Mouse (Mus musculus) midbrain, postnatal 0 days (tissue): Measurements from ENCODE around the gene Rln3. TPM values are rescaled to one million over a fixed set of nuclear protein-coding genes. Genes with fewer than 3 reads are reported as not detected.

Experiments used
- ATAC-seq: fragments of 200-750 bp; cut with Nextera tagmentation; 2 replicates; pipeline ENCODE4 v1.8.0; 2017; ENCODE audit warnings: moderate number of reproducible peaks, mild to moderate bottlenecking, moderate TSS enrichment, moderate library complexity; ENCODE audit not compliant: low FRiP score
- DNase-seq: peaks from one replicate; pipeline ENCODE4 v3.0.0-alpha.2; 2015; ENCODE audit warnings: low spot score
- H3K27ac ChIP-seq: fragments of 300-500 bp; sonication (generic); 2 replicates; pipeline ENCODE4 v1.5.1; 2014; ENCODE audit warnings: low read depth, mild to moderate bottlenecking, low read length, mixed read lengths
- H3K27me3 ChIP-seq: fragments of 300-500 bp; sonication (generic); 2 replicates; pipeline ENCODE4 v1.6.1; 2014; ENCODE audit warnings: low read length, control low read depth, mixed read lengths; ENCODE audit not compliant: insufficient read depth
- H3K36me3 ChIP-seq: fragments of 300-500 bp; sonication (generic); 2 replicates; pipeline ENCODE4 v1.6.1; 2014; ENCODE audit warnings: low read length, control low read depth, mixed read lengths; ENCODE audit not compliant: insufficient read depth
- H3K4me1 ChIP-seq: fragments of 300-500 bp; sonication (generic); 2 replicates; pipeline ENCODE4 v1.6.1; 2014; ENCODE audit warnings: mild to moderate bottlenecking, control low read depth, antibody characterized with exemption, low read length, mixed read lengths; ENCODE audit not compliant: insufficient read depth
- H3K4me2 ChIP-seq: fragments of 300-500 bp; sonication (generic); 2 replicates; pipeline ENCODE4 v1.6.1; 2014; ENCODE audit warnings: low read depth, mild to moderate bottlenecking, low read length, mixed read lengths; ENCODE audit not compliant: poor library complexity, severe bottlenecking
- H3K4me3 ChIP-seq: fragments of 300-500 bp; sonication (generic); 2 replicates; pipeline ENCODE4 v1.5.1; 2014; ENCODE audit warnings: low read depth, mild to moderate bottlenecking, low read length, moderate library complexity
- H3K9ac ChIP-seq: fragments of 300-500 bp; sonication (generic); replicated peaks from 2 replicates; pipeline ENCODE4 v1.6.1; 2014; ENCODE audit warnings: mild to moderate bottlenecking, low read length, moderate library complexity, mixed read lengths; ENCODE audit not compliant: poor library complexity, severe bottlenecking
- H3K9me3 ChIP-seq: fragments of 300-500 bp; sonication (generic); 2 replicates; pipeline ENCODE4 v1.6.1; 2016; ENCODE audit warnings: low read length, control low read depth
- CTCF ChIP-seq: IDR thresholded peaks from 2 replicates; pipeline ENCODE4 v1.5.1; 2016; ENCODE audit warnings: antibody characterized with exemption, mild to moderate bottlenecking
- WGBS: fragments of 180-500 bp; shearing (Covaris S2); extraction: QIAGEN DNeasy Blood & Tissue Kit; methylation state at CpG from one replicate; pipeline ENCODE4 v1.1.7; 2014; 5-methylcytosine and 5-hydroxymethylcytosine counted together
- polyA plus RNA-seq: library from polyadenylated mRNA; unstranded; fragments of >200 nt; fragmentation: Nextera tagmentation; extraction: Ambion mirVana; gene quantifications from 2 replicates; pipeline ENCODE4 v1.2.1, GENCODE M21; 2015
- total RNA-seq: library from RNA; depleted of rRNA; stranded (reverse); fragments of >200 nt; gene quantifications from 2 replicates; pipeline ENCODE4 v1.2.3, GENCODE M21; 2014

Gene Rln3
- total and polyA plus RNA-seq, 2 experiments from 2014 or later: 1.3 to 2.7 TPM

GRCm38 (mm10) chr8:84004533-84005201, 40.1 kb downstream of the Rln3 start:
- WGBS: under 1% methylated on average over 30 of the region's 30 CpGs
- H3K4me2 ChIP-seq: peak overlapping the region; percentile 95
- H3K4me3 ChIP-seq: peak overlapping the region; percentile 61
- H3K4me1 ChIP-seq: no peaks in the 10 kb centered on the region
- H3K9ac ChIP-seq: peak overlapping the region; percentile 57
- H3K9me3 ChIP-seq: no peaks in the 10 kb centered on the region
- H3K27me3 ChIP-seq: no peaks in the 10 kb centered on the region
- DNase-seq: peak; percentile 95
- TF ChIP-seq CTCF: no peak
- ATAC-seq: peak; percentile 80
- no peaks in the 10 kb centered on the region for H3K36me3 ChIP-seq
- peak overlapping the region; percentile 68 for H3K27ac ChIP-seq

DNA sequence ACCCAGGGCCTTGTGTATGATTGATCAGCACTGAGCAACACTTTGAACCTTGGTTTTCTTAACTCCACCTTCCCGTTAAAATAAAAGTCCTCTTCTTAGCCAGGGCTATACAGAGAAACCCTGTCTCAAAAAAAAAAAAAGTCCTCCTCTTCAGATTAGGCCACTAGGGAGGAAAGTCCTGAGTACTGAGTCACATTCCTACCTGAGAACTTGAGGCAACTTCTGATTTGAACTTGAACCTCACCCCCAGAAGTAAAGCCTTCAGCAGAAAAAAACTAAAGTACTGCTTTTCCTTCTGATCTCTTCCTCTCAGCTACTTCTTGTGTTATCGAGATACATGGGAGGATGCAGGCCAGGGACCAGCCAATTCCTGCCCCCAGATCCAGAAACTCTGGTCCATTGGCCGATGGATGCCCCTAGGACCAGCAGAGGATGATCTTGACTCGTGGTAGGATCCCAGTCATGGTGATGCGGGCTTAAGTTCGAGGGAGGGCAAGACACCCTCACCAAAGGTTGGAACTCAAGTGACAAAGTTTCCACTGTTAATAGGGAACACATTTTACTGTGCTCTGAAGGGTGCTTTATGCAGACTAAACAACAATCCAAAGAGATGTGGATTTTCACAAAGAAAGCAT, 41.1 kb downstream of the Rln3 start:
- TF ChIP-seq CTCF: no peak
- no peak for ATAC-seq
- Histone ChIP-seq H3K4me1 (peaks cover 5% of the 10 kb centered on the region; the same call in 1 of the 2 replicates), H3K36me3 (no peaks in the 10 kb centered on the region), H3K9ac (no peak overlapping the region), H3K9me3 (no peaks in the 10 kb centered on the region), H3K27me3 (no peaks in the 10 kb centered on the region), H3K4me3 (peak overlapping the region; percentile 61), H3K27ac (no peak overlapping the region), H3K4me2 (peak overlapping the region; percentile 95)
- WGBS: 69% methylated on average over 6 of the region's 6 CpGs
- no peak for DNase-seq

DNA sequence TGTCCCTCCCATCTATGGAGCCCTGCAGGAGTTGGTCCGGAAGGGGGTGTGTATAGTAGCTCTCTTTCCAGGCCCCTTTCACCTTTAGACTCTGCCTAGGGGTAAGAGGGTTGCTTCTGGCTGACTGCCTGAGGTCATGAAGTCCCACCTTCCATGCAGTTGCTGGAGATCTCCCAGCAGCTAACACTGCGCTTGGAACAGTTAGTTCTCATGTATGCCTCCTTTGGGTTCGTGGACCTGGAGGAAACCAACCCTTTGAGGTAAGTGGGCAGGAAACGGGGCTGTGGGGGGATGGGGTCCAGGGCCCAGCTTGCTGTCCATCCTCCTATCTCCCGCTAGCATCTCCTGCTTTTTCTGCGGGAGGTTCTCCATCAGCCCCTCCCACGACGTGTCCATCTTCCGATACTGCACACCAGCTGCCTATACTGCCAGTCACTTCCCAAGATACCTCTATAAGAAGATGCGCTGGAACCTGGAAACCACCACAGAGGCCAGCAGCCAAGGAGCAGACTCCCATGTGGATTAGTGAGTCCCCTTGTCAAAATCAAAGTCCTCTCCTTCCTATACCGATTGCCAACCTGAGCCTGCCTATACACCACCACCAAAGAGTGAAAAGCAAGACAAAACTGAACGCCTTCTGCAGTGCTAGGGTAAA, 41.7 kb downstream of the Rln3 start:
- ATAC-seq: no peak
- WGBS: 58% methylated on average over 12 of the region's 12 CpGs
- peaks cover 5% of the 10 kb centered on the region; the same call in 1 of the 2 replicates for H3K4me1 ChIP-seq

GRCm38 (mm10) chr8:84001281-84002000, 43.4 kb downstream of the Rln3 start, which contains the start of gene 1700067K01Rik:
Gene 1700067K01Rik, plus strand, starts transcription at chr8:84001502.
- H3K9me3 ChIP-seq: no peaks in the 10 kb centered on the region
- DNase-seq (no peak), ATAC-seq (no peak)
- H3K36me3 ChIP-seq: no peaks in the 10 kb centered on the region
- H3K4me2 ChIP-seq: peak within 1 kb of the TSS; percentile 12; the same call in 1 of the 2 replicates
- H3K9ac ChIP-seq: peak within 1 kb of the TSS; percentile 24; the same call in 1 of the 2 replicates
- no peaks in the 10 kb centered on the region for H3K27me3 ChIP-seq
- no peak for TF ChIP-seq CTCF
- H3K27ac ChIP-seq: no peak within 1 kb of the TSS
- no peak within 1 kb of the TSS for H3K4me3 ChIP-seq
- WGBS: 35% methylated on average over 61 of the region's 61 CpGs
- H3K4me1 ChIP-seq: peaks cover 5% of the 10 kb centered on the region; the same call in 1 of the 2 replicates

More for the DNA sequence above, 41.7 kb downstream of the Rln3 start:
- no peak for DNase-seq
- no peak for TF ChIP-seq CTCF
- Histone ChIP-seq H3K9ac (no peak overlapping the region), H3K4me2 (no peak overlapping the region), H3K4me3 (no peak overlapping the region), H3K27me3 (no peaks in the 10 kb centered on the region), H3K27ac (no peak overlapping the region), H3K36me3 (no peaks in the 10 kb centered on the region), H3K9me3 (no peaks in the 10 kb centered on the region)

DNA sequence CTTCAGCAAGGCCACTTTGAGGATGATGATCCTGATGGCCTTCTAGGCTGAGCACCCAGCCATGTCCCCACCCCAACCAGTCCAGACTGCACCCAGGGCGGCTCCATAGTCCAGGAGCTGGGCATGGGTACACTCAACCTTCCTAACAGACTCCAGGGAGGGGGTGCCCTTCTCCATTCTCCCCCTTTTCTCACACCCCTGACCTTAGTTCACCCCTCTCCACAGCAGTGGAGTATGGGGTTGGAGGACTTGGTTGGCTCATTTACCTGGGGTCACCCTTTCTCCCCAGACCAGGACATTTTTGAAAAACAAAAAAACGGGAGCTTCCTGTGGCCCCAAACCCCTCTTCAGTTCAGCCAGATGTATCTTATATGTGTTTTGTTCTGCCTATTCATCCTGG, 45.0 kb downstream of the Rln3 start:
- H3K27ac ChIP-seq: no peak overlapping the region
- H3K9me3 ChIP-seq: no peaks in the 10 kb centered on the region
- no peak overlapping the region for H3K4me3 ChIP-seq
- ATAC-seq (no peak), DNase-seq (no peak)
- peaks cover 5% of the 10 kb centered on the region; the same call in 1 of the 2 replicates for H3K4me1 ChIP-seq
- no peak for TF ChIP-seq CTCF
- H3K36me3 ChIP-seq: no peaks in the 10 kb centered on the region
- WGBS: 92% methylated on average over 2 of the region's 2 CpGs
- no peak overlapping the region for H3K4me2 ChIP-seq
- H3K9ac ChIP-seq: no peak overlapping the region
- H3K27me3 ChIP-seq: no peaks in the 10 kb centered on the region
